Mouse (Mus musculus) G1E (cell line): Measurements from ENCODE around the gene Atad3a. TPM values are rescaled to one million over a fixed set of nuclear protein-coding genes. Genes with fewer than 3 reads are reported as not detected.

ENCODE experiments used
- ATAC-seq: 2 replicates; pipeline ENCODE4 v1.8.0; 2016; ENCODE audit warnings: mild to moderate bottlenecking; ENCODE audit not compliant: insufficient number of reproducible peaks, poor library complexity, low FRiP score, severe bottlenecking; ENCODE audit errors: extremely low read depth
- DNase-seq: peaks from one replicate; pipeline ENCODE4 v3.0.0; 2012; ENCODE audit warnings: low spot score
- H3K27me3 ChIP-seq: 2 replicates; pipeline ENCODE4 v1.6.1; 2012; ENCODE audit warnings: mild to moderate bottlenecking, low read length, inconsistent platforms; ENCODE audit not compliant: insufficient read depth
- H3K36me3 ChIP-seq: replicated peaks from 2 replicates; pipeline ENCODE3; 2012; ENCODE audit warnings: mild to moderate bottlenecking, inconsistent platforms
- H3K4me1 ChIP-seq: 2 replicates; pipeline ENCODE4 v1.6.1; 2012; ENCODE audit warnings: low read depth, low read length, inconsistent platforms, mixed read lengths; ENCODE audit not compliant: insufficient read depth
- H3K4me3 ChIP-seq: 2 replicates; pipeline ENCODE4 v1.5.1; 2012; ENCODE audit warnings: low read depth, mild to moderate bottlenecking, inconsistent platforms, low read length, moderate library complexity, mixed read lengths
- H3K9me3 ChIP-seq: replicated peaks from 2 replicates; pipeline ENCODE4 v1.6.1; 2012; ENCODE audit warnings: inconsistent platforms
- CTCF ChIP-seq: IDR thresholded peaks from 2 replicates; pipeline ENCODE4 v1.5.1; 2012; ENCODE audit warnings: low read depth, low read length, inconsistent platforms, mixed read lengths
- GATA1 ChIP-seq: IDR thresholded peaks from 2 replicates; pipeline ENCODE4 v1.6.1; 2012; ENCODE audit warnings: borderline replicate concordance, low read length, inconsistent platforms, mixed read lengths
- GATA2 ChIP-seq: IDR thresholded peaks from 2 replicates; pipeline ENCODE4 v1.6.1; 2012; ENCODE audit warnings: low read depth, low read length, inconsistent platforms, borderline replicate concordance
- POLR2AphosphoS5 ChIP-seq: IDR thresholded peaks from 2 replicates; pipeline ENCODE4 v1.6.1; 2012; ENCODE audit warnings: low read depth, low read length, inconsistent platforms; ENCODE audit not compliant: insufficient replicate concordance
- TAL1 ChIP-seq: conservative IDR thresholded peaks from 2 replicates; pipeline ENCODE4 v1.6.1; 2012; ENCODE audit warnings: low read depth, low read length, inconsistent platforms, mixed read lengths
- polyA plus RNA-seq: library from polyadenylated mRNA; stranded (reverse); fragments of >175 nt; gene quantifications from 2 replicates; pipeline ENCODE4 v1.2.3, GENCODE M21; 2012
- total RNA-seq, 2 experiments: library from RNA; stranded (forward) in 1 of 2; stranded (reverse) in 1 of 2; fragments of 200-1000 nt in 1 of 2; fragments of >200 nt in 1 of 2; fragmentation: Nextera tagmentation in 1 of 2; gene quantifications; 2 replicates each; pipeline ENCODE4 v1.2.3; 2014 to 2017

Atad3a gene
- total and polyA plus RNA-seq, 3 experiments, result 61.5 to 65.7 (median 64.6) TPM

GRCm38 (mm10) chr4:155708582-155708981 is 52.3 kb downstream of the Atad3a start:
- TF ChIP-seq POLR2AphosphoS5 (no peak), GATA2 (no peak), TAL1 (no peak), GATA1 (no peak), CTCF (no peak)
- peaks cover 55% of the 10 kb centered on the region for H3K4me1 ChIP-seq
- peaks cover 46% of the 10 kb centered on the region for H3K36me3 ChIP-seq
- DNase-seq (no peak), ATAC-seq (no peak)
- H3K27me3 ChIP-seq, result no peaks in the 10 kb centered on the region
- H3K9me3 ChIP-seq, result no peaks in the 10 kb centered on the region
- no peak overlapping the region for H3K4me3 ChIP-seq

GRCm38 (mm10) chr4:155705592-155705929 is 55.3 kb downstream of the Atad3a start:
- H3K27me3 ChIP-seq, result no peaks in the 10 kb centered on the region
- no peak for TF ChIP-seq POLR2AphosphoS5
- no peak for TF ChIP-seq CTCF
- no peak for TF ChIP-seq GATA2
- no peak for TF ChIP-seq GATA1
- no peak for TF ChIP-seq TAL1
- peaks cover 34% of the 10 kb centered on the region for H3K36me3 ChIP-seq
- peak overlapping the region; percentile 99 for H3K4me3 ChIP-seq
- H3K4me1 ChIP-seq, result peaks cover 53% of the 10 kb centered on the region
- ATAC-seq, result no peak
- DNase-seq, result peak; percentile 31
- H3K9me3 ChIP-seq, result no peaks in the 10 kb centered on the region

- TF ChIP-seq GATA2 (no peak), POLR2AphosphoS5 (no peak), TAL1 (no peak), CTCF (no peak), GATA1 (no peak)
- peaks cover 29% of the 10 kb centered on the region for H3K36me3 ChIP-seq
- H3K27me3 ChIP-seq, result no peaks in the 10 kb centered on the region
- H3K4me1 ChIP-seq, result peaks cover 47% of the 10 kb centered on the region
- ATAC-seq (peak; percentile 78), DNase-seq (peak; percentile 64)
- peak within 1 kb of the TSS; percentile 99 for H3K4me3 ChIP-seq
- no peaks in the 10 kb centered on the region for H3K9me3 ChIP-seq
These were observed 55.9 kb downstream of the Atad3a start, which contains the start of gene Ssu72 for GRCm38 (mm10) chr4:155704721-155705591. Gene Ssu72, plus strand, starts transcription at chr4:155704800.

GRCm38 (mm10) chr4:155703425-155703929 is 57.4 kb downstream of the Atad3a start:
- Histone ChIP-seq H3K27me3 (no peaks in the 10 kb centered on the region), H3K4me1 (peaks cover 33% of the 10 kb centered on the region), H3K4me3 (peak overlapping the region; percentile 19; the same call in 1 of the 2 replicates), H3K9me3 (no peaks in the 10 kb centered on the region), H3K36me3 (peaks cover 17% of the 10 kb centered on the region)
- ATAC-seq, result no peak
- no peak for DNase-seq
- TF ChIP-seq POLR2AphosphoS5 (no peak), GATA2 (no peak), CTCF (no peak), GATA1 (no peak), TAL1 (no peak)

- Histone ChIP-seq H3K9me3 (no peaks in the 10 kb centered on the region), H3K36me3 (no peaks in the 10 kb centered on the region), H3K4me3 (no peak overlapping the region), H3K27me3 (peaks cover 9% of the 10 kb centered on the region), H3K4me1 (peaks cover 32% of the 10 kb centered on the region)
- TF ChIP-seq CTCF (peak; percentile 48), GATA1 (no peak)
- DNase-seq (no peak), ATAC-seq (no peak)
These were observed 60.5 kb downstream of the Atad3a start for GRCm38 (mm10) chr4:155700425-155700824.

GRCm38 (mm10) chr4:155696261-155697255 is 64.3 kb downstream of the Atad3a start:
- ATAC-seq (peak; percentile 50; the same call in 1 of the 2 replicates), DNase-seq (peak; percentile 41)
- no peak for TF ChIP-seq TAL1
- TF ChIP-seq GATA2, result no peak
- no peak for TF ChIP-seq GATA1
- no peak for TF ChIP-seq POLR2AphosphoS5
- TF ChIP-seq CTCF, result no peak
- no peaks in the 10 kb centered on the region for H3K36me3 ChIP-seq
- H3K4me1 ChIP-seq, result peaks cover 34% of the 10 kb centered on the region
- H3K27me3 ChIP-seq, result peaks cover 31% of the 10 kb centered on the region
- H3K9me3 ChIP-seq, result peaks cover 13% of the 10 kb centered on the region
- no peak overlapping the region; the same call in 1 of the 2 replicates for H3K4me3 ChIP-seq
